Mouse (Mus musculus): ENCODE measurements around the gene Dxo.
A peak's percentile ranks its signal among the peaks of the same experiment; 100 is the strongest.

The Dxo gene

DNA sequence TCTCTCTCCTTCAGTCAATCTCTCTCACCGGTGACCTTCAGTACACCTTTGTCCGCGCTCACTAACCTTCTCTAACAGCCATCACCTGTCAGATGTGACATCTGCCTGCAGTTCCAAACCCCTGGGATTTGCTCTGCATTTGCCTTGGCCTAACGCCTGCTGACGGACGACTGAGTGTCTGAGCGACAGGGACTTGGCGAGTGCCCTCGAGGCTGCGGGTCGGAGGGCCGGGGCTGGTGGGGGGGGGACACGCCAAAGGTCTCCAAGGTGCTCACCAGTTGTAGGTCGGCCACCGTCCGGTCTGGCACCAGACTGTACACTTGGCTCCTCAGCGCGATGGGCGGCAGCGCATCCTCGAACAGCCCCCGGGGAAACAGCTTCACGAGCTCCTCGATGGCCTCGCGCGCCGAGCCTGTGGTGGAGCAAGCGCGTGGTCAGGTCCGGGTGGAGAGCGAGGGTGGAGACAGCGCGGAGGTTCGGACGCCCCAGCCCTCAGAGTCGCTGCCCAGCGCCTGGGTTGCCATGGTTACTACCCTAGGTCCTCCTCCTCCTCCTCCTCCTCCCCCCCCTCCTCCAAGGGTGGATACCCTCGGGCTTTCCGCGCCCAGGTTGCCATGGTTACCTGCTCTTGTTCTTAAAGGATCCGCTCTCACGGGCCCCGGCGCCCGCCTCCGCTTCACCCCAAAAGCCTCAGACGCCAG, 514 bp upstream of the Dxo start:
- no peak for DNase-seq (ENCODE audit: low spot score)

GRCm38 (mm10) chr17:34837464-34838324, 875 bp downstream of the Dxo start:
- DNase-seq (ENCODE audit: low spot score): no peak

DNA sequence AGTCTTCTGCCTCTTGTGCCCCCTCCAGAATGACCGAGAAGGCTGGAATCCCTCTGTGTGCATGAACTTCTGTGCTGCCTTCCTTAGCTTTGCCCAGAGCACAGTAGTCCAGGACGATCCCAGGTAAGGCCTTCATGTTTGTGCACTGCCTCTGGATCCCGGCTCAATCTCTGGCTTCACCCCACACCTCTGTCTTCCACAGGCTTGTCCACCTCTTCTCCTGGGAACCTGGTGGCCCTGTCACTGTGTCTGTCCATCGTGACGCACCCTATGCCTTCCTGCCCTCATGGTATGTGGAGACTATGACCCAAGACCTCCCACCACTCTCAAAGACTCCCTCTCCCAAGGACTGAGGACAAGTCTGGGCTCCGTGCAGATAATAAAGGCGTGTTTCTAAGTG, 2.0 kb downstream of the Dxo start:
- DNase-seq (ENCODE audit: low spot score): no peak

DNA sequence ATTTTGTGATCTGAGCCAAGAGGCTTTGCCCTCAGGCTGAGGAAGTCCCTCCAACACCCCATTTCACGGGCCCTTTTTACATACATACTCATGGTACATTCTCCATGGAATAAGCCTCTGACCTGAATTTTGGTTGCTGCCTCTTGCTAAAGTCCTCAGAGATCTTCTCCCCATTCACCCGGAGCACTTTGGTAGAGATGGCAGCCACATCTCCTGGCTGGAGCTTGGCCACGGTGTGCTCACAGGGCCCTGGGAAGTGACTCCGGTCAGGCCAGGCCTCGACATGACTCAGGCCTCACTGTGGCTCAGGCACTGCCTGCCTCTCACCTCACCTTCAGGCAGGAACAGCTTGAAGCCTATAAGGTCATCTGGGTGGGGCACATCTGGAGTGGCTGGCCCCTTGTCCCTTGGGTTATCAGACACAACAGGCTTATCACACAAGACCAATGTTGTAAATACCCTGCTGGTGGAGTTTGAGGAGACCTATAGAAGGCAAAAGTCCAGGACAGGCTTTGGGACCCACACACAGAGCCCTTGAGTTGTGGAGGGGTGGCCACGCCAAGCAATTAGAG, 4.0 kb downstream of the Dxo start:
- no peak for DNase-seq (ENCODE audit: low spot score)

- no peak for DNase-seq (ENCODE audit: low spot score)
These were observed 8.1 kb downstream of the Dxo start for GRCm38 (mm10) chr17:34844884-34845283.

DNA sequence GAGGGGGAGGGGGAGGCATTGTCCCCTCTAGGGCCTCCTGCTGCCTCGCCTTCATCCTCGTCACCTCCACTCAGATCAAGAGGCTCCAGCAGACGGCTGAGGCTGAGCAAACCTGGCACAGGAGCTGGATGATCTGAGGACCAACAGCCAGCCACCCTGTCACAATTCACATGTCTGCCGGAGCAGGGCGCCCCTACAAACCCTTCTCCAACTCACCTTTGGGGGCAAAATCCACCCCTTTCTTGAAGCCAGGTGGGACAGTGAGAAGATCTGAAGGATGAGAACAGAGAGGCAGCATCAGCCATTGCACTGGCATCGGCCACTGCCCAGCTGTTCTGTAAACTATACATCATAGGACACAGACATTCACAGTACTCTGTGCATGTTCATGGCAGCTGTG, 10.4 kb downstream of the Dxo start:
- DNase-seq (ENCODE audit: low spot score): no peak

- no peak for DNase-seq (ENCODE audit: low spot score)
These were observed 10.8 kb downstream of the Dxo start for GRCm38 (mm10) chr17:34847615-34848014.

DNA sequence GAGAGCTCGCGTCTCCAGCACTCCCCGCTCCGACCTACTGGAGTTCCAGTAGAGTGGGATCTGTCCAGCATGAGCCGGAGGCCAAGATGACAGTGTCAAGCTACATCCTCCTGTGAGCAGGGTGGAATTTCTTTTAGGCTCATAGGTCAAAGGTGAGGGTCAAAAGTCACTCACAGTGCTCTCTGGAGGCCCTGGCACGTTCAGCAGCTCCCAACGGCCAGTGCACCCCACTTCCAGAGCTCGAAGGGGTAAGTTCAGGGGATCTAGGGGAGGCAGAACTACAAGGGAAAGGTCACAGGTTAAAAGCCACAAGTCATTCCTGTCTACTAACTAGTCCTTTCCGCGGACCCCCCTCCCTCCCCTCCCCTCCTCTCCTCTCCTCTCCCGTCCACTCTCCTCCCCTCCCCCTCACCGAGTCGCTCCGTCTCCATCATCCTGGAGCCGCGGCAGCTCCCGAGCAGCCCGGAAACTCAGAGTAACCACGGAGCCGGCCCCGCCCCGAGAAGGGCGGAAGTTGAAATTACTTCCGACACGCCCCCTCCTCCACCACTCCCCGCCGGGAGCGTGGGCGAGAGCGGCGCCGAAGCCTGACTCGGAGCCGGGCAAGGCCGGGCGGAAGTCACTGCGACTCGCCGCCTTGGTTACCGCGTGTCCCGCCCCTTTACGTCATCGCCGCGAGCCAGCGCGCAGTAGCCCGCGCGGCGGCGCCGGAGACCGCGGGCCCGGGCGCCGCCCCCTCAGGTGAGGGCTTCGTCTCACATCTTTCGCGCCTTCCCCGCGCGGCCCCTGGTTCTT, 13.1 kb downstream of the Dxo start, which contains the start of the genes Skiv2l and Nelfe:
Gene Skiv2l (minus strand): TSS at position 489 of the 795 bp plus-strand sequence.
Gene Nelfe (plus strand): TSS at position 670 of the 795 bp plus-strand sequence.
- DNase-seq (ENCODE audit: low spot score): peak; percentile 98

DNA sequence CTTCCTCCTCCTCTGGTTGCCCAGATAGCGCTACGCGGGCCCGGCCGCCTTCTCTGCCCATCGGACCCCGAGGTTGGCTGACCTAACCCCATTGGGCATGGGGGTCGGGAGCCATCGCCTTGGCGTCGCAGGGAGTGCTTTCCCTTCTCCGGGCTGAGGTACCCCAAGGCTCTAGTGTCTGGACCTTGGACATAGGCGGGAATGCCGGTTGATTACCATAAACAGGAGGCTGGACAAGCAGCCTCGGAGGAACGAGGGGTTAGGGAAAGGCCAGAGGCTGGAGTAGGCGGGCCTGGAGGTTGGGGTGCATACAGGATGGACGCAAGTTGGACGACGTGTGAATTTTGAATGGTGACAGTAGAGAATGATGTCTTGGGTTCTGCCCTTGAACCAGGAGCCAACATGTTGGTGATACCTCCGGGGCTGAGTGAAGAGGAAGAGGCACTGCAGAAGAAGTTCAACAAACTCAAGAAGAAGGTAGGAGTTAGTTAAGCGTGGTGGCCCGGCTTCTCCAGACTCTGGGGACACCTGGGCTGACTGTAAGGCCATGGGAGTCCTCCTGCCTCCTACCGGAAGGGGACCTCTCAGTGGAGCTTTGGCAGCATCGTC, 13.8 kb downstream of the Dxo start:
- DNase-seq (ENCODE audit: low spot score): no peak

GRCm38 (mm10) chr17:34853511-34853910, 16.7 kb downstream of the Dxo start:
- no peak for DNase-seq (ENCODE audit: low spot score)

DNA sequence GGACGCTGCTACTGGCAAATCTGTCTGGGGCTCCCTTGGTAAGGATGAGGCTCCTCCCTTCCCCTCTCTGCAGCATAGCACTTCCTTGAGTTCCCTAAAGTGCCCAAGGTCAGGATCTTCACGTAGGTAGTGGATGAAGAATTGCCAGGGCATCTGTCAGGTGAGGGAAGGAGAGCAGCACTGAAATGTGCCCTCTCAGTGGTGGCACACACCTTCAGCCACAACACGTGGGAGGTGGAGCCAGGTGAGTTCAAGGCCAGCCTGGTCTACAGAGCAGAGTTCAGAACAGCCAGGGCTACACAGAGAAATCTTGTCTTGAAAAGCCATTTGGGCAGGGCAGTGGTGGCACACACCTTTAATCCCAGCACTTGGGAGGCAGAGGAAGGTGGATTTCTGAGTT, 17.9 kb downstream of the Dxo start:
- no peak for DNase-seq (ENCODE audit: low spot score)

DNA sequence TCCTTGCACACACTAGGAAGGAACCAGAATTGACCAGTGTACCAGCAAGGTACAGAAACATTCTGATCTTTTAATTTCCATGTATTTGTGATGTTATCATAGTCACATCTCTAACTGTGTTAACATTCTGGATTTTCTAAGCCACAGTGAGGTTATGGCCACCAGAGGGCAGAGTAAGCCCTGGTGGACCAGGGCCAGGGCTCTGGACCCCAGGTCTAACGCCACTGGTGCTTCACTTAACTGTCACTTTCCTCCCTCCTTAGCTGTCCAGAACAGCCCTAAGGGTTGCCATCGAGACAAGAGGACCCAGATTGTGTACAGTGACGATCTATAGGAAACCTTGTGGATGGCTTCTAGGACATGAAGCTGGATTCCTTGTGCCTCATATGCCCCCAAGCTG, 19.0 kb downstream of the Dxo start:
- DNase-seq (ENCODE audit: low spot score): peak; percentile 50

- no peak for DNase-seq (ENCODE audit: low spot score)
These were observed 21.9 kb downstream of the Dxo start for GRCm38 (mm10) chr17:34858670-34859069.

- no peak for DNase-seq (ENCODE audit: low spot score)
These were observed 23.7 kb downstream of the Dxo start for GRCm38 (mm10) chr17:34860514-34860913.

- peak; percentile 59 for DNase-seq (ENCODE audit: low spot score)
These were observed 25.0 kb downstream of the Dxo start for GRCm38 (mm10) chr17:34861704-34862415.

DNA sequence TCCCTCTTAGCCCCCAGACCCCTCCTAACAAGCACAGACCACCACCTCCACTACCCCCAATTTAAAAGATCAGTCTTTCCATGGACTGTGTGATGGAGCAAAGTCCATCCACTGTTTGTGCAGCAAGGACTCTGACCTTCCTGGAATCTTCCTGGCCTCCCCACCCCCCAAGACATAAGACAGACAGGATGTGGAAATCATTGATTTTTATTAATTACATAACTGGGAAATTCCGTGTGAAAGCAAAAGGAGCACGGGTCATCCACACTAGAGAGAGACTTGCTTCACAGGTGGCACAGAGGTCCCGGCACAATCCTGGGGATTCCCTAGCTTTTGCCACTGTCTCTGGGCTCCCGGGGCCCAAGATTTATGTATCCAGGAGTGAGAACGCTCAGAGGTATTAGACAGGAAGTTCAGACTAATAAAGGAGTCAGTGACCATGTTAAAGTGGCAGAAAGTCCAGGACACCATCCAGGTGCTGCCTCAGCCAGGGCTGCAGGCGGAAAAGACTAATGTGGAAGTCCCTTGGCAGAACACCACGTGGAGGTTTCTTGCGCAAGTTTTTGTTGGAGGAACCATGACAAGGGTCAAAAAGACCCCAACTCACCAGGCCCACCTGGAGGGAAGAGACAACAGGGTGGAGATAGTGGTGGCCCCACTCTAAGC, 25.7 kb downstream of the Dxo start, which contains the start of gene Cfb:
Gene Cfb (minus strand): TSS at position 103 of the 666 bp plus-strand sequence.
- no peak for DNase-seq (ENCODE audit: low spot score)

DNA sequence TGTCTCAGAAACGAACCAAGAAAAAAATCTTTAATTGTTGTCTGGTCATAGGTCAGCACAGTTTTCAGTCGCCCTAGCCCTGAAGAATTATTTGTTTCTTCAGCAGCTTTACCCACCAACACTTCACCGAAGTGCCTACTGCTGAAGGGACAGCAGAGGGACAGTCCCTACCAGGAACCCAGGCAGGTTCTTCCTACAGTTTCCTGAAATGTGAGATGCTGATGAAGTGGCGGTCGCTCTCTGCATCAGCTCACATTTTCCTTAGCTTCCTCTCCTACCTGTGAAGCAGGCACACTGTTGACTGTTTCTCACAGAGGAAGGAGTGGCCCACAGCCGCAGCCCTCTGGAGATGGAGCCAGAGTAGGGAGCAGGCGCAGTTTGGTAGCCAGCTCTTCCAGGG, 29.2 kb downstream of the Dxo start:
- no peak for DNase-seq (ENCODE audit: low spot score)

- DNase-seq (ENCODE audit: low spot score): no peak
These were observed 37.5 kb downstream of the Dxo start for GRCm38 (mm10) chr17:34874321-34874720.

GRCm38 (mm10) chr17:34879336-34879879, 42.6 kb downstream of the Dxo start, which contains the start of gene Zbtb12:
Gene Zbtb12, plus strand, starts transcription at chr17:34879483.
- no peak for DNase-seq (ENCODE audit: low spot score)

DNA sequence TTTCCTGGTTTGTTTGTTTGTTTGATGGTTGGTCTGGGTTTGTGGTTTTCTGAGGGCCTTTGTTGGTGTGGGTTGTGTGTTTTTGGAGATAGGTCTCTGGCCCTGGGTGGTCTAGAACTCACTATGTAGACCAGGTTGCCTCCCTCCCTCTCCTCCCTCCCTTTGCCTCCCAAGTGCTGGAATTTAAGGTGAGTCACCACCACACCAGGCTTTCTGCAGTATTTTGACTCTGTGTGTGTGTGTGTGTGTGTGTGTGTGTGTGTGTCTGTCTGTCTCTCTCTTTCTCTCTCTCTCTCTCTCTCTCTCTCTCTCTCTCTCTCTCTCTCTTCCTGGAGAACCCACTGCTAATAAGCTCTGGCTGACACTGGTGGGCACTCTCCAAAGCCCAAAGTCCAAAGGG, 44.3 kb downstream of the Dxo start:
- no peak for DNase-seq (ENCODE audit: low spot score)

Measured in lung, postnatal 25 days (tissue).